Mouse (Mus musculus): ENCODE results near the gene Map1lc3b.

- TF ChIP-seq CTCF (IDR thresholded peaks at IDR 0.05; ENCODE audit: low read depth) = no peak
- TF ChIP-seq EP300 (optimal IDR thresholded peaks at IDR 0.05) = no peak
These were observed 36.2 kb upstream of the Map1lc3b start for GRCm38 (mm10) chr8:121553831-121554475.
